Mouse (Mus musculus): ENCODE results near the gene Gtsf2. TPM values are rescaled to one million over a fixed set of nuclear protein-coding genes. Genes with fewer than 3 reads are reported as not detected.

Gtsf2 gene
- polyA plus RNA-seq (2014; fragmentation: Nextera tagmentation; extraction: Ambion mirVana) = not detected in 2 replicates

GRCm38 (mm10) chr15:103448369-103448768 is at the start of gene Gtsf2:
Gtsf2 (minus strand) TSS chr15:103448469.
- Histone ChIP-seq H3K4me1 (ENCODE audit: control insufficient read depth, insufficient read depth, low read length) (no peaks in the 10 kb centered on the region), H3K36me3 (ENCODE audit: control insufficient read depth, insufficient read depth, low read length) (no peaks in the 10 kb centered on the region), H3K9ac (ENCODE audit: low read depth, low read length) (no peak within 1 kb of the TSS), H3K27ac (replicated peaks; ENCODE audit: low read depth, low read length) (no peak within 1 kb of the TSS), H3K4me3 (ENCODE audit: low read depth, low read length) (no peak within 1 kb of the TSS), H3K27me3 (replicated peaks; ENCODE audit: control insufficient read depth, insufficient read depth, low read length) (no peaks in the 10 kb centered on the region), H3K9me3 (ENCODE audit: control insufficient read depth, low read length) (no peaks in the 10 kb centered on the region), H3K4me2 (ENCODE audit: low read depth, low read length) (no peak within 1 kb of the TSS)
- no peak for ATAC-seq (ENCODE audit: low read depth)
- 33% methylated on average over 3 of the region's 3 CpGs for WGBS
- DNase-seq (ENCODE audit: low spot score) = no peak

GRCm38 (mm10) chr15:103496204-103497140 is 48.2 kb upstream of the Gtsf2 start:
- no peak overlapping the region for H3K4me3 ChIP-seq (ENCODE audit: low read depth, low read length)
- no peak overlapping the region for H3K27ac ChIP-seq (replicated peaks; ENCODE audit: low read depth, low read length)
- WGBS = 58% methylated on average over 10 of the region's 10 CpGs
- no peak overlapping the region for H3K9ac ChIP-seq (ENCODE audit: low read depth, low read length)
- DNase-seq (ENCODE audit: low spot score) = no peak
- no peaks in the 10 kb centered on the region for H3K27me3 ChIP-seq (replicated peaks; ENCODE audit: control insufficient read depth, insufficient read depth, low read length)
- H3K4me2 ChIP-seq (ENCODE audit: low read depth, low read length) = no peak overlapping the region
- ATAC-seq (ENCODE audit: low read depth) = peak; percentile 33; the same call in 1 of the 2 replicates
- no peaks in the 10 kb centered on the region for H3K9me3 ChIP-seq (ENCODE audit: control insufficient read depth, low read length)
- no peaks in the 10 kb centered on the region for H3K36me3 ChIP-seq (ENCODE audit: control insufficient read depth, insufficient read depth, low read length)
- H3K4me1 ChIP-seq (ENCODE audit: control insufficient read depth, insufficient read depth, low read length) = no peaks in the 10 kb centered on the region

GRCm38 (mm10) chr15:103488336-103488735 is 40.1 kb upstream of the Gtsf2 start:
- DNase-seq (ENCODE audit: low spot score) (no peak), ATAC-seq (ENCODE audit: low read depth) (no peak)
- no peaks in the 10 kb centered on the region for H3K4me1 ChIP-seq (ENCODE audit: control insufficient read depth, insufficient read depth, low read length)
- no peaks in the 10 kb centered on the region for H3K27me3 ChIP-seq (replicated peaks; ENCODE audit: control insufficient read depth, insufficient read depth, low read length)
- no peak overlapping the region for H3K9ac ChIP-seq (ENCODE audit: low read depth, low read length)
- no peaks in the 10 kb centered on the region for H3K9me3 ChIP-seq (ENCODE audit: control insufficient read depth, low read length)
- no peak overlapping the region for H3K4me3 ChIP-seq (ENCODE audit: low read depth, low read length)
- WGBS = 65% methylated on average over 4 of the region's 4 CpGs
- no peaks in the 10 kb centered on the region for H3K36me3 ChIP-seq (ENCODE audit: control insufficient read depth, insufficient read depth, low read length)
- H3K4me2 ChIP-seq (ENCODE audit: low read depth, low read length) = no peak overlapping the region
- H3K27ac ChIP-seq (replicated peaks; ENCODE audit: low read depth, low read length) = no peak overlapping the region

DNA sequence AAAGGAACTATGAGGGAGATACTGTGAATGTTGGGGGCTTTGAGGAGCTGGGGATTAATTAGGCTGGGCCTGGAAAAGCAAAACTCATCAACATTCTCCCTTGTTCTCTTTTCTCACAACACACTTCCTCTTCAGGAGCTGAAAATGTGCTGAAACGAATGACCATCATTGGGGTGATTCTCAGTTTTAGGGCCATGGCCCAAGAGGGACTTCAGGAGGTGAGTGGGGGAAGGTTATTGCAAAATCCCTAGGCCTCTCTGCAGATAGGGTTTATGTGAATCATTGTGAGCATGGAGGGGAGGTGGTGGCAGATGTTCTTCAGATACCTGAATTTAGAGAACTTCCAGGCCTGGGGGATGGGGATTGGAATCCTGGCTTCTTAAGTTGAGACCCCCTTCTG is 38.4 kb upstream of the Gtsf2 start:
- Histone ChIP-seq H3K4me1 (ENCODE audit: control insufficient read depth, insufficient read depth, low read length) (no peaks in the 10 kb centered on the region), H3K27ac (replicated peaks; ENCODE audit: low read depth, low read length) (no peak overlapping the region), H3K9me3 (ENCODE audit: control insufficient read depth, low read length) (no peaks in the 10 kb centered on the region), H3K4me2 (ENCODE audit: low read depth, low read length) (no peak overlapping the region), H3K27me3 (replicated peaks; ENCODE audit: control insufficient read depth, insufficient read depth, low read length) (no peaks in the 10 kb centered on the region), H3K9ac (ENCODE audit: low read depth, low read length) (no peak overlapping the region), H3K36me3 (ENCODE audit: control insufficient read depth, insufficient read depth, low read length) (no peaks in the 10 kb centered on the region), H3K4me3 (ENCODE audit: low read depth, low read length) (no peak overlapping the region)
- DNase-seq (ENCODE audit: low spot score) = no peak
- ATAC-seq (ENCODE audit: low read depth) = no peak
- 72% methylated on average over 1 of the region's 1 CpGs for WGBS

GRCm38 (mm10) chr15:103485106-103485505 is 36.8 kb upstream of the Gtsf2 start:
- 50% methylated on average over 3 of the region's 3 CpGs for whole genome bisulfite sequencing
- H3K9ac ChIP-seq (ENCODE audit: low read depth, low read length) = no peak overlapping the region
- H3K9me3 ChIP-seq (ENCODE audit: control insufficient read depth, low read length) = no peaks in the 10 kb centered on the region
- DNase-seq (ENCODE audit: low spot score) (no peak), ATAC-seq (ENCODE audit: low read depth) (no peak)
- no peak overlapping the region for H3K4me3 ChIP-seq (ENCODE audit: low read depth, low read length)
- H3K36me3 ChIP-seq (ENCODE audit: control insufficient read depth, insufficient read depth, low read length) = no peaks in the 10 kb centered on the region
- no peak overlapping the region for H3K4me2 ChIP-seq (ENCODE audit: low read depth, low read length)
- H3K27ac ChIP-seq (replicated peaks; ENCODE audit: low read depth, low read length) = no peak overlapping the region
- H3K27me3 ChIP-seq (replicated peaks; ENCODE audit: control insufficient read depth, insufficient read depth, low read length) = no peaks in the 10 kb centered on the region
- H3K4me1 ChIP-seq (ENCODE audit: control insufficient read depth, insufficient read depth, low read length) = no peaks in the 10 kb centered on the region

- 59% methylated on average over 2 of the region's 2 CpGs for WGBS
- Histone ChIP-seq H3K9me3 (ENCODE audit: control insufficient read depth, low read length) (no peaks in the 10 kb centered on the region), H3K36me3 (ENCODE audit: control insufficient read depth, insufficient read depth, low read length) (no peaks in the 10 kb centered on the region), H3K9ac (ENCODE audit: low read depth, low read length) (no peak overlapping the region), H3K4me3 (ENCODE audit: low read depth, low read length) (no peak overlapping the region), H3K27ac (replicated peaks; ENCODE audit: low read depth, low read length) (no peak overlapping the region), H3K27me3 (replicated peaks; ENCODE audit: control insufficient read depth, insufficient read depth, low read length) (no peaks in the 10 kb centered on the region), H3K4me1 (ENCODE audit: control insufficient read depth, insufficient read depth, low read length) (no peaks in the 10 kb centered on the region), H3K4me2 (ENCODE audit: low read depth, low read length) (no peak overlapping the region)
- no peak for ATAC-seq (ENCODE audit: low read depth)
- no peak for DNase-seq (ENCODE audit: low spot score)
Observed at GRCm38 (mm10) chr15:103484490-103484889, 36.2 kb upstream of the Gtsf2 start.

DNA sequence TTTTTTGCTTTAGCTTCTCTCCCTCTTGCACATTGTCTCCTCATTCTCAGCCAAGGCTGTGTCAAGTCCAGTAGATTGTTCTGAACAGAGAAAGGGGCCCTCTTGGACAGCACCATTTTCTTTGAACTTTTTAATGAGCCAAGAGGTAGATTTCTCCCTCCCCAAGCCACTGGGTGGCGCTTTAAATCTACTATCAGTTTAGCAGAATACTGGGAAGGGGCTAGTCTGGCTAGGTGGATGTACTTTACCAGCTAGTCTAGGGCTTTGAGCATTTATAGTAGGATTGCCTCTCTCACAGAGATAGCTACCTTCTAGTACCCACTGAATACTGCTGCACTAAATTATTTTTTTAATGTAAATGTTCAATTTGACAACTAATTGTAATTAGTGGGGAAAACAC is 34.2 kb upstream of the Gtsf2 start:
- no peak overlapping the region for H3K4me3 ChIP-seq (ENCODE audit: low read depth, low read length)
- H3K4me1 ChIP-seq (ENCODE audit: control insufficient read depth, insufficient read depth, low read length) = no peaks in the 10 kb centered on the region
- ATAC-seq (ENCODE audit: low read depth) (no peak), DNase-seq (ENCODE audit: low spot score) (peak; percentile 65)
- no peaks in the 10 kb centered on the region for H3K9me3 ChIP-seq (ENCODE audit: control insufficient read depth, low read length)
- H3K4me2 ChIP-seq (ENCODE audit: low read depth, low read length) = no peak overlapping the region
- no peaks in the 10 kb centered on the region for H3K27me3 ChIP-seq (replicated peaks; ENCODE audit: control insufficient read depth, insufficient read depth, low read length)
- no peaks in the 10 kb centered on the region for H3K36me3 ChIP-seq (ENCODE audit: control insufficient read depth, insufficient read depth, low read length)
- 0% methylated on average over 1 of the region's 1 CpGs for WGBS
- H3K27ac ChIP-seq (replicated peaks; ENCODE audit: low read depth, low read length) = no peak overlapping the region
- no peak overlapping the region for H3K9ac ChIP-seq (ENCODE audit: low read depth, low read length)

DNA sequence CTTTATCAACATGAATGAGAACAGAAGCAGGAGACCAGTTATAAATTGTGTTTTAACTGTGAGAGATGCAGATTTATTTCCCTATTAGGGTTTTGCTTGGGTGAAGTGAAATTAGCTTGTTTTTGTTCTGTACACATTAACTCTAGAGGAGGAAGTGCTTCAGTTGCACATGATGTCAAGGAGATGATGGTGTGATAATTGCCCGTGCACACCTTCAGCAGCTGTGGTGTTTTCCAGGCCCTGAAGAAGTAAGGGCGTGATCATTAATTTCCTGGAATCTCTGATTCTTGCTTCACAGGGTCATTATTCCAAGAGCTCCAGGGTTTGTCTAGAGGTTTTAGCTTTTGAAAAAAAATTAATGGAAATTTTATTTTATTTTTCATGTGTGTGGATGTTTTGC is 31.9 kb upstream of the Gtsf2 start:
- Histone ChIP-seq H3K4me2 (ENCODE audit: low read depth, low read length) (no peak overlapping the region), H3K9ac (ENCODE audit: low read depth, low read length) (no peak overlapping the region), H3K36me3 (ENCODE audit: control insufficient read depth, insufficient read depth, low read length) (no peaks in the 10 kb centered on the region), H3K4me3 (ENCODE audit: low read depth, low read length) (no peak overlapping the region), H3K27ac (replicated peaks; ENCODE audit: low read depth, low read length) (no peak overlapping the region), H3K27me3 (replicated peaks; ENCODE audit: control insufficient read depth, insufficient read depth, low read length) (no peaks in the 10 kb centered on the region), H3K9me3 (ENCODE audit: control insufficient read depth, low read length) (no peaks in the 10 kb centered on the region), H3K4me1 (ENCODE audit: control insufficient read depth, insufficient read depth, low read length) (no peaks in the 10 kb centered on the region)
- DNase-seq (ENCODE audit: low spot score) (no peak), ATAC-seq (ENCODE audit: low read depth) (no peak)
- 80% methylated on average over 2 of the region's 2 CpGs for WGBS
